Mouse (Mus musculus) midbrain, embryonic 11.5 days (tissue): Measurements from ENCODE around the gene Med24. TPM values are rescaled to one million over a fixed set of nuclear protein-coding genes. Genes with fewer than 3 reads are reported as not detected.

Experiments
- ATAC-seq: fragments of 200-750 bp; cut with Nextera tagmentation; 2 replicates; pipeline ENCODE4 v1.8.0; 2017; ENCODE audit warnings: moderate TSS enrichment, moderate library complexity; ENCODE audit not compliant: low FRiP score
- DNase-seq: peaks from one replicate; pipeline ENCODE4 v3.0.0; 2015; ENCODE audit warnings: low spot score; ENCODE audit errors: missing footprints
- H3K27ac ChIP-seq: fragments of 300-500 bp; sonication (generic); 2 replicates; pipeline ENCODE4 v1.5.1; 2014; ENCODE audit warnings: low read depth, low read length
- H3K27me3 ChIP-seq: fragments of 300-500 bp; sonication (generic); 2 replicates; pipeline ENCODE4 v1.6.1; 2014; ENCODE audit warnings: mild to moderate bottlenecking, low read length, moderate library complexity, mixed read lengths; ENCODE audit not compliant: control insufficient read depth, insufficient read depth
- H3K36me3 ChIP-seq: fragments of 300-500 bp; sonication (generic); 2 replicates; pipeline ENCODE4 v1.6.1; 2014; ENCODE audit warnings: mild to moderate bottlenecking, low read length, moderate library complexity, mixed read lengths; ENCODE audit not compliant: control insufficient read depth, insufficient read depth
- H3K4me1 ChIP-seq: fragments of 300-500 bp; sonication (generic); 2 replicates; pipeline ENCODE4 v1.6.1; 2014; ENCODE audit warnings: low read length; ENCODE audit not compliant: control insufficient read depth, insufficient read depth
- H3K4me2 ChIP-seq: fragments of 300-500 bp; sonication (generic); 2 replicates; pipeline ENCODE4 v1.6.1; 2014; ENCODE audit warnings: mild to moderate bottlenecking, moderate library complexity
- H3K4me3 ChIP-seq: fragments of 300-500 bp; sonication (generic); 2 replicates; pipeline ENCODE4 v1.5.1; 2014; ENCODE audit warnings: low read depth, low read length
- H3K9ac ChIP-seq: fragments of 300-500 bp; sonication (generic); 2 replicates; pipeline ENCODE4 v1.6.1; 2014; ENCODE audit warnings: low read length
- H3K9me3 ChIP-seq: fragments of 300-500 bp; sonication (generic); 2 replicates; pipeline ENCODE4 v1.6.1; 2016; ENCODE audit warnings: low read length; ENCODE audit not compliant: control insufficient read depth
- WGBS: fragments of 180-500 bp; shearing (Covaris S2); extraction: QIAGEN DNeasy Blood & Tissue Kit; methylation state at CpG from one replicate; pipeline ENCODE4 v1.1.7; 2014; 5-methylcytosine and 5-hydroxymethylcytosine counted together
- polyA plus RNA-seq: library from polyadenylated mRNA; unstranded; fragments of >200 nt; fragmentation: Nextera tagmentation; extraction: Ambion mirVana; gene quantifications from 2 replicates; pipeline ENCODE4 v1.2.1, GENCODE M21; 2014

The Med24 gene
- polyA plus RNA-seq, 1 experiment from 2014 or later: 67.1 TPM

DNA sequence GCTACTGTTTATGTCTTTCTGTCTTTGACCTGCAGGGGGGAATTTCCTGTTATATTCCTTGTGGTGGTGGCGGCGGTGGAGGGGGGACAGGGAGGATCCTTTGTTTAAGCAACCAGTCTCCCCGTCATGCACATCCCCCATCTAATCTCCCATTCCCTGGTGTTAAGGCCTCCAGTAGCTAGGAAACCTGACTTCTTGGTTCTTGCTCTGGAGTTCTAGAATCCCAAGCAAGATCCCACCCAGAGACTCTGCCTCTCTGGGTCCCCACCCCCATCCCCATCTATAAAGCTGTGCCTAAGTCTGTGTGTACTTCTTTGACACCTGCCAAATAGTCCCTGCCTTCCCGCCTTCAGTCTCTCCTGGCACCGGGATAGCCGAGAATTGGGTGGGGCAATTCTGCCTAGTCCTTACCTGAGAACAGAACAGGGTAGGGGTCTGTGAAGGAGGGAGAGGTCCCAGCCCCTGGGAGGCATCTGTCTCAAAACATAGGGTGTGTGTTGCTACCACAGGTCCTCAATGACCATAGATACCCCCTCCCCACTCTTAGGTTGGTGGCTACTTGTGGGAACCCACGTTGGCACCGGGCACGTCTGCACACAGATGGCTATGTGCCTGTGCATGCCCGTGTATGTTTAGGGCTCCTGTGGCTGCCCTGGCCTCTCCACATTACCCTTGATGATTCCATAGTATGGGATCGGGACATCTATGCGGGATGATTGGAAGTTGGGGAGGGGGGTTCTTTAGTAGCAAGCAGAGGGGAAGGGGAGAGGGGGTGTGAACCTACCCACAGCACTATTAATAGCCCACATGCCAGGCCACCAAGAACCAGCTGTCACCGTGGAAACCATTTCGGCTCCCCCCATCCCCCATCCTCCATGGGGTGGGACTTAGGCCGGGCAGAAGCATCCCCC is 19.5 kb upstream of the Med24 start:
- DNase-seq (peak; percentile 90), ATAC-seq (0 out of 2 replicates have a peak, but pooled peaks have one; percentile 6)
- Histone ChIP-seq H3K27me3 (no peaks in the 10 kb centered on the region), H3K4me3 (no peak overlapping the region), H3K4me1 (peaks cover 77% of the 10 kb centered on the region), H3K36me3 (no peaks in the 10 kb centered on the region), H3K4me2 (peak overlapping the region; percentile 12), H3K9ac (peak overlapping the region; percentile 48), H3K9me3 (no peaks in the 10 kb centered on the region), H3K27ac (peak overlapping the region; percentile 38)
- 22% methylated on average over 15 of the region's 15 CpGs for WGBS

DNA sequence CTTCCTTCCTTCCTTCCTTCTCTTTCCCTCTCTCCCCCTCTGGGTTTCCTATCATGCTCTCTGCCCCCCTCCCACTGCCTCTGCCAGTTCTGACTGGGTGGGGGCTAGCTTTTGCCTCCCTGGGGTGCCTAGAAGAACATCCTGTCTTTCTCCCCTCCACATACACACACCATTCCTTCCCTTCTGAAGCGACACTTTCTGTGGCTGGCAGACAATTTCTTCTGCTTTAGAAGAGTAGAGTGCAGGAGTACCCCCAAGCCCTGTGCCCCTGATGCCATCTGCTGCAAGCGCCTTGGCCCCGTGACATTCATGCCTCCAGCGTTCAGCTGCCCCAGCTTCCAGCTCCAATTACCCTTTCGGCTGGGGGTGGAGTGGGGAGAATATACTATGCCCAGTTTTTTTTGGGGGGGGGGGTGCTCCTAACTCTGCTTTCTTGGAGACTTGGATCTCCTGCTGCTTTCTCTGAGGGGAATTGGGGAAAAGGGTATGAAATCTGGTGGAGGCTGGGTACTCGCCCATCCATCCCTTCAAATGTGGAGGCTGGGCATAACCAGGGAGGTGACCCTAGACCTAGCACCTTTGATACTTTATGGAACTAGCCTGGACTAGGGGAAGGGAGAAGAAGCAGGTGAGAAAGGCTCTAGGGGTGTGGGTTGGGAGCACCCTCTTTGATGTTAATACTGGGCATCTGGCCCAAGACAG is 18.7 kb upstream of the Med24 start:
- no peak overlapping the region for H3K4me3 ChIP-seq
- H3K27ac ChIP-seq: peak overlapping the region; percentile 38
- peak; percentile 91 for DNase-seq
- peak overlapping the region; percentile 12 for H3K4me2 ChIP-seq
- no peaks in the 10 kb centered on the region for H3K9me3 ChIP-seq
- 28% methylated on average over 6 of the region's 6 CpGs for WGBS
- peak overlapping the region; percentile 37 for H3K9ac ChIP-seq
- no peak for ATAC-seq
- H3K27me3 ChIP-seq: no peaks in the 10 kb centered on the region
- no peaks in the 10 kb centered on the region for H3K36me3 ChIP-seq
- peaks cover 85% of the 10 kb centered on the region for H3K4me1 ChIP-seq

DNA sequence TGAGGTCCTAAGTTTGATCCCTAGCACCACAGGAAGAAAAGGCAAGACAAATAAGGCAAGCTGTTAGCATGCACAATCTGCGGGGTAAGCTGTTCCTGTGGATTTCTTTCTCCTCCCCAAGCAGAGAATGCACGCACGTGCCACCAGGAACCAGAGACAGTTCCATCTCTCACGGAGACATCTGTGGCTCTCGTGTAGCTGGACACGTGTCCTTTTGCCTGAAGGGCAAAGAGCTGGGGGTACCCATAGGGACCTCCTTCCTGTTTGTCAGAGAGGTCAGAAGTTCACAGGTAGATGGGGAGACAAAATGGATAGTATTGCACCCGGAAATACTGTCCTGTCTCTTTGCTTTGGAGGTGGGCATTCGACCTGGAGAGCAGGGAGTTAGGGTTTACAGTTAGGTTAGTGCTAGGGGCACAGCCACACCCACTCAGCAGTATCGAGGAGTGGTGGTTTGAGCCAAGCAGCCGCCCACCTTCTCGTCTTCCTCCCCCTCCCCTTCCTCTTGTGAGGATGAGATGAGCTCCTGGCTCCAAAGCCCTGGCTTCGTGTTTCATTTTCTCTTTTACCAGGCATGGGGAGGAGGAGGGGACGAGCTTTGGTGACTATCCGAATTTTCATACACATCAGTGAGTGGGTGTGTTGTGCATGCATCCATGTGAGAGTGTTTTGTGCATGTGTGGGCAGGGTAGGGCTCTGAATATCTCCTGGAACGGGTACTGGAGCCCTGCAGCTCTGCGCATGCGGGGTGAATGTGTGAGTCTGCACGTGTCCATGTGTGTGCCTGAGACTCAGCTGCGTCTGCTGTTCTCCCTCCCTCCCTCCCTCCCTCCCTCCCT is 17.8 kb upstream of the Med24 start:
- ATAC-seq: peak; percentile 56; the same call in 1 of the 2 replicates

GRCm38 (mm10) chr11:98745932-98746853 is 17.0 kb upstream of the Med24 start:
- H3K4me3 ChIP-seq: no peak overlapping the region
- H3K9me3 ChIP-seq: no peaks in the 10 kb centered on the region
- DNase-seq (no peak), ATAC-seq (no peak)
- no peaks in the 10 kb centered on the region for H3K36me3 ChIP-seq
- H3K9ac ChIP-seq: no peak overlapping the region
- H3K27me3 ChIP-seq: no peaks in the 10 kb centered on the region
- H3K4me2 ChIP-seq: peak overlapping the region; percentile 7; the same call in 1 of the 2 replicates
- no peak overlapping the region; the same call in 1 of the 2 replicates for H3K27ac ChIP-seq
- peaks cover 81% of the 10 kb centered on the region for H3K4me1 ChIP-seq
- 46% methylated on average over 12 of the region's 12 CpGs for whole genome bisulfite sequencing

More for the DNA sequence above, 17.8 kb upstream of the Med24 start:
- Histone ChIP-seq H3K9me3 (no peaks in the 10 kb centered on the region), H3K4me3 (no peak overlapping the region), H3K4me2 (peak overlapping the region; percentile 38), H3K27me3 (no peaks in the 10 kb centered on the region), H3K4me1 (peaks cover 87% of the 10 kb centered on the region), H3K9ac (peak overlapping the region; percentile 50), H3K36me3 (no peaks in the 10 kb centered on the region), H3K27ac (peak overlapping the region; percentile 44; the same call in 1 of the 2 replicates)
- 13% methylated on average over 19 of the region's 19 CpGs for WGBS
- peak; percentile 92 for DNase-seq

GRCm38 (mm10) chr11:98744456-98745019 is 15.3 kb upstream of the Med24 start:
- WGBS: 37% methylated on average over 7 of the region's 7 CpGs
- DNase-seq (no peak), ATAC-seq (no peak)
- H3K4me1 ChIP-seq: peaks cover 75% of the 10 kb centered on the region
- peak overlapping the region; percentile 53 for H3K4me2 ChIP-seq
- H3K27ac ChIP-seq: peak overlapping the region; percentile 93
- H3K4me3 ChIP-seq: peak overlapping the region; percentile 73
- H3K9me3 ChIP-seq: no peaks in the 10 kb centered on the region
- H3K36me3 ChIP-seq: no peaks in the 10 kb centered on the region
- no peaks in the 10 kb centered on the region for H3K27me3 ChIP-seq
- peak overlapping the region; percentile 90 for H3K9ac ChIP-seq

DNA sequence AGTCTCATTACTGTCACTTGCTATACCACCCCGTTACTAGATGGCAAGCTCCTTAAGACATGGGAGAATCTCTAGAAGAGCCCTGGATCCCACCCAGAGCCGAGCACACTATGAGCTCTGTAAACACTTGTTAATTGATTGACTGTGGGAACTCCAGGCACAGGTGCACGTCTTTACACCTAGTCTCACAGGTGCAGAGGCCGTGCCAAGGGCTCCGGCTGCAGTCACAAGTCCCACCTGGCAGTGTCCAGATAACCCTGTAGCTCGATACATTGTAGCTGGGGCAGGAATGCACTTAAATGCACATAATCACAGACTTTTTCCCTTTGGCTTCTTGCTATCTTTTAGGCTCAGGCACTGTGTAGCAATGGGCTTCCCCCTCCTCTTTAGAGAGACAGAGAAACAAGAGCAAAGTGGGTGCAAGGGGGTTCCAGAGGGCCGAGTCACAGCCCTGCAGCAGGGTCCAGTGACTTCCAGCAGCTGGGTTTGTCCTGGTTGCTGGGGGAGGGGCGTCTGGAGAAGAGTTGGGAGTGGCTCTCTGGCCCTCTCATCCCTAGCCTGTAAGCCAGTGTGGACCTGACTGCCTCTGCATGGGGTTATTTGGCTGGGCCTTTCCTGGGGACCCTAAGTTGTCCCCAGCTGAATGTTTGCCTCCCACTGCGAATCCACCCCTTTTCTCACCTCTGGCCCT is 14.6 kb upstream of the Med24 start:
- Histone ChIP-seq H3K9me3 (no peaks in the 10 kb centered on the region), H3K27me3 (no peaks in the 10 kb centered on the region), H3K4me1 (peaks cover 70% of the 10 kb centered on the region), H3K4me3 (peak overlapping the region; percentile 73), H3K27ac (peak overlapping the region; percentile 93), H3K4me2 (peak overlapping the region; percentile 53), H3K36me3 (no peaks in the 10 kb centered on the region), H3K9ac (peak overlapping the region; percentile 90)
- DNase-seq: peak; percentile 95
- peak; percentile 30; the same call in 1 of the 2 replicates for ATAC-seq
- WGBS: 6% methylated on average over 9 of the region's 9 CpGs

- H3K4me1 ChIP-seq: peaks cover 61% of the 10 kb centered on the region
- H3K27me3 ChIP-seq: no peaks in the 10 kb centered on the region
- peak overlapping the region; percentile 93 for H3K27ac ChIP-seq
- no peaks in the 10 kb centered on the region for H3K36me3 ChIP-seq
- peak overlapping the region; percentile 90 for H3K9ac ChIP-seq
- peak overlapping the region; percentile 53 for H3K4me2 ChIP-seq
- H3K9me3 ChIP-seq: no peaks in the 10 kb centered on the region
- DNase-seq (peak; percentile 90), ATAC-seq (peak; percentile 5; the same call in 1 of the 2 replicates)
- 2% methylated on average over 21 of the region's 21 CpGs for WGBS
- H3K4me3 ChIP-seq: peak overlapping the region; percentile 73
Observed at GRCm38 (mm10) chr11:98742397-98743291, 13.4 kb upstream of the Med24 start.
